Mouse (Mus musculus) cerebellum, adult 9-11 months (tissue): ENCODE measurements around the gene Arsb.

Experiments
- DNase-seq: peaks from one replicate; pipeline ENCODE4 v3.0.0; 2022

Arsb gene

DNA sequence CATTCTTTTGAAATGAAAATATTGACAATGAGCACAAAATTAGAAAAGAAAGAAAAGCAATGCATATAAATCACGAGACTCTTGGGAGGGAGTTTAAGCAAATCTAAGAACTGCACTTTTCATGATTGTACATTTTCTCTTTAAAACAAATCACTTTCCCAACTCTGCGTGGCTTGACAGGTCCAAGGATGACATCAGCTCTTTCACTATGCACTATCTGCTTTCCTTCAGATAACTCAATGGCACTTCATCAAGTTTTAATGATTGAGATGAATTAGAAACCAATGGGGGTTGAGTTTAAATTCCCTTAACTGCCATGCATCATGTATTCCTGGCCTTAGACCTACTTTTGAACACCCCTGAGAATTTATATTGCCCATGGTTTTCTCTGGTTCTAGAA is 124.0 kb downstream of the Arsb start:
- DNase-seq, result no peak

DNA sequence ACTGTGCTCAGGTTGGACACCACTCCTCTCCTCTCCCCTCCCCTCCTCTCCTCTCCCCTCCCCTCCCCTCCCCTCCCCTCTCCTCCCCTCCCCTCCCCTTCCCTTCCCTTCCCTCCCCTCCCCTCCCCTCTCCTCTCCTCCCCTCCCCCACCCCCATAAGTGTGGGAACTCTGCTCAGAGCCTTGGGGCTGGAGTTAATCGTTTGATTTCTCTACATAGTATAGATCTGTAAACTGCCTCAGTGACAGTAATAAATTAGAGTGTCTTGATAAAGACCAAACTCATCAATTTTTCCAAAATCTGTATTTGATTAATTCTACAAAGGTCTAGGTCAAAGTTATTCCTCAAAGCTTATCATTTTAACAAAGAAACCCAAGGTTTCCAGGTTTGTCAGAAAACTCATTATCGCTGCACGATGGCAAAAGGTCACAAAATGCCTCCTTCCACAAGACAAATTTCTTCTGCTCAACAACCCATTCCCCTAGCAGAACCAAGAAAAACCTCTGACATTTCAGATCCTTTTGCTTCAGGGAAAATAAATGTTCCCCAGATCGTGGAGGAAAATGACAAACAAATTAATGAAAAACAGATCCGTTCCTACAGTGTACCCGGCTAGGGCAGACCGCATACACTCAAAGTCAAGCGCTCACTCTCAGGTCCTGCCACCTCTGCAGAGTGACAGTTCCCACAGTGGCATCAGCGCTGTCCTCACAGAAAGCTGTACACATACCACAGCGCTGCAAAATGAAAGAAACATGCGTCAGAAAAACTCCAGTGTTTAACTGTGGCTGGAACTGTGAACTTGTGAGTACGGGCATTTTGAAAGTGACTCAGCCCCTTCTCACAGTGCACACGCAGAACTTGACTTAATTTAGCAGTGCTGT is 126.8 kb downstream of the Arsb start:
- no peak for DNase-seq

DNA sequence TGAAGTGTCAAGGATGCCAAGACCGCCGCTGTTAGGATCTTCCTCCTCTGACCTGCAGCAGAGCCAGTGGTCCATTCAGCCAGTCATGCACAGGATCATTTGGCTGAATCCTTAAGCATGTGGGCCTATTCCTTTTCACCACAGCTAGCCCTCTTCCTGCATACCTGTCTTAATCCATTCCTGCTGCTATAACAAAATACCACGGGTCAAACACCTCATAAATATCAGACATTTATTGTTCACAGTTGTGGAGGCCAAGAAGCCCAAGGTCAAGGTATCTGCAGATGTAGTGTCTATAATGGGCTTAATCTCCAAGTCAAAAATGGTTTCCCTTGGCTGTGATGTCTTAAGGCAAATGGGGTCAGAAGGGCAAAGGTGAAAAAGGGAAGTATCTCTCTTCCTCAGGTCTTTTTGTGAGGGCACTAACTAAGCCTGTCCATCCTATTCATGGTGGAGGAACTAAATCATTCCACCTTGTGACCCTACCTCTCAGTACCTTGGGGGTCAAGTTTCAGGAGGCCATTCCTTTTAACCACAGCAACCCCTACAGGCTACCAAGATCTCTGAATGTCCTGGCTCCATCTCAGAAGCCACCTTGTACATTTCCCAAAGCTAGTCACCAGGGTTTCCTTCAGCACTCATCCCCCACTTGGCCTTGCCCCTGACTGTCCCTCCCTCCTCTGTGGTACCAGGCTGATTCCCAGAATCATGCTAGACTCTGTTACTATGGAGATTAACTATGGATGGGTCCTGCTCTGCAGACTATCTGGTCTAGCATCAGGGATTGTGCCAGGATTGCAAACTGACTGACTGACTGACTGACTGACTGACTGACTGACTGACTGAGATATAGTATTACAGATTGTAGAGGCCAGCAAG is 128.2 kb downstream of the Arsb start:
- no peak for DNase-seq

DNA sequence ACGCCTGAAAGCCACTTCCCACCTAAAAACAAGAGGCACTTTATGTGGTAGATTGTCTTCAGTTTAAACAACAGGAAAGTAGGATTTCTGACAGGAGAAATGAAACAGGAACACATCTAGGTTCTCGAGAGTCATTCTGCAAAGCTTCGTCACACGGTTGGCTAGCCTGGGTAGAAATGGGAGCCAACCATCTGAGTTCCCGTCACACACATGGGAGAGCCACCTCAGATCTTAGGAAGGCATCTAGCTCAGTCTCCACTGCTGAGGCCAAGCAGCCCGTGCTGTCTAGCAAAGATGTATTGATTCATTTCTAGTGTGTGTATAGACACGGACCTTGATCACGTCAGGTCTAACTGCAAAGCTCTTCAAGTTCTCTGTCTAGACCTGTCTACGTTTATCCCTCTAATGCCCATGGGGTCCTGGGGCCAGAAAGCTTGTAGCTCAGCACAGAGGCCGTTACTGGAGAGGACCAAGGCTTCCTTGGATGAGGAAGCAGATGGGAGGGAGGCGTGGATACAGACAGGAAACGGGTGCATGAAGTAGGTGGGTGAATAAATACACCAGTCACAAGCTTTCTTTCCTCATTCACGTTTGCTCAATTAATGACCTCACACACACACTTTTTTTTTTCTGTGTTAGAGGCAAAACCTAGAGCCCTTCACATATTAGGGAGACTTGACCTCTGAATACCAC is 129.7 kb downstream of the Arsb start:
- DNase-seq, result no peak

DNA sequence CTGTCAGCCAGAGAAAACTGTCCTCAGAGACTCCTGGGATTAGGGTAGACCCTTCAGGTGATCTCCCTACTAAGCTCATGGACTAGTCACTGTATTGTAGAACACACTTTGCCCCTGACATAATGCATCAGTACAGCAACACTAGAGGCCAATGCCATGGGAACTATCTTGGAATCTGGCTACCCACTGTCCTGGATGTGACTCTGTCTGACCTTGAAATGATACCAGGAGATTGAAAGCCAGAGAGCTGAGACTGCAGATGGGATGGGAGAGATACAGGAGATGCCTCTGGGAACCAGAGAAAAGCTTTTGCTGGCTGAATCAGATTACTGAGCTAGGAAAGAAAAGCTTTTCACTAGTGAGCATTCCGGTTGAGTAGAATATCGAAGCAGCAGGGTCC is 130.7 kb downstream of the Arsb start:
- no peak for DNase-seq

DNA sequence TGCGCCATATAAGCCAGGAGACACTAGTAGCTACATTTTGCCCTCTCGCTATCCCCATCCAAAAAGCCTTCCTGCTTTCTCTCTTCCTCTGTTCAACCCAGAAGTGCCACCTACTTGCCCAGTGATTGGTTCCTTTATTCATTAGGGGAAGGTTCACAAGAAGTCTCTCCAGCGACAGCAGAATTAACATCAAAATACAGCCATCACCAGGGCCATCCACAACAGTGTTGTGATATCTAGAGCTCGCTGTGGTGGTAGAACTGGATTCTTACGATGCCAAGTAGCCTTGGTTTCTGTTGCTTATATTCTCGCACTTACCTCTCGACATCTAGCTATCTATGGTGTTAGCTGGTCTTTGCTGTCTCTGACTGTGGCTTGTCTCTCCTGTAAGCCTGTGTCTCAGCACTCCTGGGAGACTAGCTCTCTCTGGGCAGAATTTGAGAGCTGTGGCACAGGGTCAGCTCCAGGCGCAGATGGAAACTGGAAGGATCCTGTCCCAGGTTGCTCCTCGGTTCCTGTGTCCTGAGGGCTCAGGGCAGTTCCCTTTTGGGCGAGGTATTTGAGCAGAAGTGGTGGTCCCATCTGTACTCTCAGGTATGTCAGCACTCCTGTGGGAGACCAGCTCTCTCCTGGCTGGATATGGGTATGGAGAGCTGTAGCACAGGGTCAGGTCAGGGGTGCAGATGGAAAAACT is 135.3 kb downstream of the Arsb start:
- DNase-seq, result no peak

DNA sequence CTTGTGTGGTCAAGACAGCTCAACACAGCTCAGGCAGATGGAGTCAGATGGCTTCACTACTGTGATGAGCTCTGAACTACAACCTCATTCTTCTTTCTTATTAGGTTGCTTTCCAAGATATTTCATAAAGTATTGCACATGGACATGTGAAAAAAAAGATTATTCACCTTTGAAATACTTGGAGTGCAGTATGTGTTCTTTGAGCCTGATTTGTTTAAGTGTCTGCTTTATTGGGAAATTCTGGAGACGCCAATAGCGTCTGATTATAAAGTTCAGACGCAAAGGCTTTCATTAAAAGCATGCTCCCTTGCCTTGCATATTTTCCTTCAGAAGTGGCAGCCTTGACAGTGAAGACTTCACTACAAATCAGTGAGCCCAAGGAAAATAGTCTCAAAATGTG is 136.5 kb downstream of the Arsb start:
- DNase-seq, result no peak

DNA sequence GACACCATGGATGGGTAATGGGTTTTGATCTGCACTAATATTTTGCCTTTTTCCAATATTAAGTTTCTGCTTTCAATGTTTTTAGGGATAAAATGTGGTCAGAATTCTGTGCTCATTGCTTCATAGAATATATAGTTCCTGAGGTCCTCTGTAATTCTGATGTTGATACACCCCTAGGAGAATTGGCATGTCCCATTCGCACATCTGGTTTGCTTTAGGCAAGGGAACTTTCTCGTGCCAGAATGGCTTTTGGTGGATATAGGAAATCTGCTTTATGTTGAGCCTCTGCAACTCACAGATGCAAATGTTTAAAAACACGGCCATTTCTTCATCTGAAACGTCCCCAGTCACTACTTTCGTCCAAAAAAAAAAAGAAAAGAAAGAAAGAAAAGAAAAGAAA is 138.4 kb downstream of the Arsb start:
- no peak for DNase-seq

DNA sequence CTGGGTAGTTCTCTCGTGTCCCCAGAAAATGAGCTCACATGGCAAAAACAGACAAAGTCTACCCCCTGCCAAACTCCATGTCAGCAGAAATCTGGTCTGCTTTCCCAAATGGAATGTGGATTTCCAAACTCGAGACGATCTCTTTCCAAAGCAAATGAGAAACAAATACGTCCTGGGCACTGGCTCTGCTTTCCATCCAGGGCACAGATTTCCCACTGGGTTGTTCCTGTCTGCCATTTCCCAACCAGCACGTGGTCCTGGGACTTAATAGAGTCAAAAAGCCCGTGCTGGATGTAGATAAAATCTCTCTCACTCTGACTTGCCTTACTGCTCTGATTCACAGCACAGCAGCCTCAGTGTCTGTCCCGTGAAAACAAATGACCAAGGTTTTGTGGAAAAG is 139.6 kb downstream of the Arsb start:
- peak; percentile 38 for DNase-seq

DNA sequence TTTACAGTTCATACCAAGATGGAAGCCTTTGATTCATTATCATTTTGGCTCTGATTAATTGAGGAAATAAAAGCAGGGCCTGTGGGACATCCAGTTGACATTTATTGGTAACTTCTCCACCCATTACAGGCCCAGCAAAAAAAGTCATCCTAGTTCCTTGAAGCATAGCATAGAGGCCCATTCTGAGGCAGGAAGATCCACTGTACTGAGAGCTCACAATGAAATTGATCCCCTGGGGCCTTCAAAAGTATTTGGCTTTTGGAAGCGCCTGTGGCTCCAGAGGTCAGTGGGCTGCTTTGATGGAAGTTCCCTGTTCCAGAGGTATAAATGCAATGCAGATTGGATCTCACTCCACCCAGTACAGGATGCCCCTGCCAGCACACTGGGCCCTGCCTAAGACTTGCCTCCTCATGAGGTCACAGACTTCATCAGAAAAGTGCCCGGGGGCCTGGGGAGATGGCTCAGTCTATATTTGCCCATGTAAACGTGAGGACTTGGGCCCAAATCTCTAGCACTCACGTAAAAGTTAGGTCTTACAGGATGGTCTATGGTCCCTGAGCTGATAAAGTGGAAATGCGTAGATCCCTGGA is 141.0 kb downstream of the Arsb start:
- DNase-seq, result no peak

DNA sequence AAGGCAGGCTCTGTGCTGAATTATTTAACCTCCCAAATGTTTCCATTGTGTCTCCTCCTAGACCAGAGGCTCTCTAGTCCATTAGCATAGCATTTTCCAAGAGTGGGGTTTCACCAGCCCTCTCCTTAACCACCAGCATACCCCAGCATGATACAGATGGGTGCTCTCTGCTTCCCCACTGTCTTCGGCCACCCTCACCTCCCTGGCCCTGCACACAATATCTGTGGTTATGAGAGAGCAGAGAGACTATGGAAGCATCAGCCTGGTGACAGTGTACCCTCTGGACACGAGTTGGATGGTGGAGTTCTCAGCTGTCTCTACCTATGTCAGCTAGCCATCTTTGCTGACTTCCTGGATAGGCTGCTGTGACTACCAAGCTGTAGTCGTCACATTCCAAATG is 142.8 kb downstream of the Arsb start:
- DNase-seq, result no peak

DNA sequence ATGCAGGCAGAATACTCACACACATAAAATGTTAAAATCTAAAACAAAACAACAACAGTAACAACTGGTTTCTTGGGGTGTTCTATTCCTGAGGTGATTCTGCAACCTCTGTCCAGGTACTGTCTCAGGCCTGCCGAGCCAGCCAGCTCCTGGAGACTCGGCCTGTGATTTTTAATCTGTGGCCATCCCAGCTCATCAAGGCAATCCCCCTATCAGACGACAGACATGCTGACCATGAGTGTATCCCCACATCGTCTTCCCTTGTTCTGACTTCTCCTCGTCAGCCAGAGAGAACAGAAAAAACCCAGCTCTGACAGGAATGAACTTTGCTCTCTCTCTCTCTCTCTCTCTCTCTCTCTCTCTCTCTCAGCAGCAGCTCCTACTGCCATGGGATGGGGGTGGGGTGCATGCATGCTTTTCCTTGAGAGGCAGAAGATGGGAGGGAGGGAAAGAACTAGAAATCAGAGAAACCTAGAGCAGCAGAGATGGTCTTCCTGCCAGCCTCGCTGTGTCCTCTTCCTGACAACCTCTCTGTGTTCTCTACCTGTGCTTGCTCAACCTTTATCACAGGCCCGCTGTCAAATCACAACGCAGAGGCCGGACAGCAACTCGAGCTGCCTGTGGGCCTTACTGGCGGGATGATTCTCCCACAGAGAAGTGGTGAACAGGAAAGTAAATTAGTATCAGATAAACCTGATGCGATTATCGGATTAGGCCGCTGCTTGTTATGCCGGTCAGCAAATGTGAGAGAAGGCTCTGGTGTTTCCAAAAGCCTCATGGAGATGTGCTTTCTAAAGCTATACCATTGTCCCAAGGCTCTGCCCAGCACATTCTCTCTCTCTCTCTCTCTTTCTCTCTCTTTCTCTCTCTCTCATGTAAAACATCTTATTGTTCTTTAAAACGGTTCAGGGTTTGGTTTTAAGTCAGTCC is 144.5 kb downstream of the Arsb start:
- DNase-seq, result no peak

DNA sequence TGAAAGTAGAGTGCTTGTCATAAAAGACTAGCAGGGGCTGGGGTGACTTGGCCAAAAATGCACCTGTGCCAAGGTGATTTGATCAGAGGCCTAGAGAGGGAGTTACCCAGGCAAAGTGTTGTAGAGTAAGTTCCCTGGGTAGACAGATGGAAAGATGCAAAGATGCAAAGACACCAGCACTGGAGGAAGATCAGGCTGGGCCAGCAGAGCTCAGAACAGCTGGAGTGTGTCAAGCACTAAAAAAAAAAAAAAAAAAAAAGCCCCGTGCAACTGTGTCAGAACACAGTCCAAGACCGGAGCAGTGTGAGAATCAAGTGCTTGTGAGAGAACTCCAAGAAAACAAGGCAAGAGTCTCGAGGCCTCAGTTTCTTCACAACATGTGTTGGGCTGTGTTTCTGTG is 148.1 kb downstream of the Arsb start:
- no peak for DNase-seq

DNA sequence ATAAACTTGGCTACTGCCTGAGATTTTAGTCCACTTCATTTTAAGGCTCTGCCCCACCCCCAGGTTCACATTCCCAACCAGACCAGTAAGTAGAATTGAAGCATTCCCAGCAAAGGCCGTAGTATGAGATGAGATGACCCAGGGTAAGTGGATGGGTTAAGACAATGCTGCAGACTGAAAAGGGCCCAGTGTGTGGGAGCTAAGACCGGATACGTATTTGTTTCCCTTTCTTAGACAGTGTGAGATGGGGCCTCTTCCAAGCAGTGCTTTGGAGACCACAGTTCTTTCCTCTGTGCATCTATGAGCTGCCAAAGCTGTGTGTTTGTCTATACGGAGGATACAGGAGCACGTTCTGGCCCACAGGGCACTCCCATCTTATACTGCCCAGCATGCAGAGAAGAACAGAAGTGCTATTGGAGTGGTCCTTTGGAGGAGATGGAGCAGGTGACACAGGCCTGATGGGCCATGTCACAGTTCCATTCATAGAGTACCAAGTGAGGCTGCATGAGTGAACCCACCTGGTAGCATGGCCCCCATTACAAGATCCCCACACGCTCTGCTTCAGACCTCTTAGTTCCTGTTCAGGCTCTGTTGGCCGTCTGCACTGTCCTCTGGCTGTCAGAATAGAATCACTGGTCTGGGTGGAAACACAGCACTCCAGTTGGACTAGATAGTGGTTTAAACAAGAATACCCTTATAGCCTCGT is 148.8 kb downstream of the Arsb start:
- no peak for DNase-seq

DNA sequence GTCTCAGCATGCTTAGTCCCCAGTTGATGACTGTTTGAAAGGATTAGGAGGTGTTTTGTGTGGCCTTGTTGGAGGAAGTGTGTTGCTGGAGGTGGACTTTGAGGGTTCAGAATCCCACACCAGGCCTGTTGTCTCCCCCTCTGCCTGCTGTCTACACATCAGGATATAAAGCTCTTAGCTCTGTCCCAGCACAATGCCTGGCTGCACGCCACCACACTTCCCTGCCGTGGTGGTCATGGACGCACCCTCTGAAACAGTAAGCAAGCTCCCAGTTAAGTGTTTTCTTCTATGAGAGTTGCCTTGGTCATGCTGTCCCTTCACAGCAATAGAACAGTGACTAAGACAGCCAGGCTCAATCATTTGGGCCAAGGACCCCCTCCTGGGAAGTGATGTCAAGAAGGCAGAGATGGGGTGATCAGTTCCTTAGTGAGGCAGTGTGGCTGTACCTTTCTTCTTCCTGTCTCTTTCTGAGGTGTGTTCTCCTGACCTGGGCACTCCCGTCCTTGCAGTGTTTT is 149.4 kb downstream of the Arsb start:
- no peak for DNase-seq

DNA sequence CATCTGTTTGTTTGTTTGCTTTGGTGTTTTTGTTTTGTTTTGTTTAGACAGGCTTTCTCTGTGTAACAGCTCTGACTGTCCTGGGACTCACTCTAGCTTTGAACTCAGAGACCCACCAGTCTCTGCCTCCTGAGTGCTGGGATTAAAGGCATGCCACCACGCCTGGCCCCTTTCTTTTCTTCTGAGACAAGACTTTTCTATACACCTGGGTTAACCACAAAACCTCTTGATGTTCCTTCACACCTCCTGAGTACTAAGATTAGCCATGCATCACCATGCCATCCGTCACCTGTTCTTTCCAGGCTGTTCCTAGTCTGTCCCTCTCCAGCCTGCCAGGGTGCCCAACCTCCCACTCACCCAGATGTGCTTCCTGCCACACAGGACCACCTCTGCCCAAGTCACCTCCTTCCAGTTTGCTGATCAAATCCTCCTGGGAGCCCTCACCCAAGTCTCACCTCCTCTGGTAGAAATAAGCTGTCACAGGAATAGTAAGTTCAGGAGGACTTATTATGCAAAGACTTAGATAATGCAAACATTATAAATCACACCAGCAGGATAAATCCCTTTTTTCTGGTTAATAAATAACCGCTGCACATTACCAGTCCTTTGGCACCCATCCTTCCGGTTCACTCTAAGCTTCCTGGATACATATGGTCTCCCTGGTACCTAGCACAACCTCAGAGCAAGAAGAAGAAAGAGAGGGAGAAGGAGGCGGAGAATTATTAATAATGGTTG is 150.6 kb downstream of the Arsb start:
- DNase-seq, result no peak

DNA sequence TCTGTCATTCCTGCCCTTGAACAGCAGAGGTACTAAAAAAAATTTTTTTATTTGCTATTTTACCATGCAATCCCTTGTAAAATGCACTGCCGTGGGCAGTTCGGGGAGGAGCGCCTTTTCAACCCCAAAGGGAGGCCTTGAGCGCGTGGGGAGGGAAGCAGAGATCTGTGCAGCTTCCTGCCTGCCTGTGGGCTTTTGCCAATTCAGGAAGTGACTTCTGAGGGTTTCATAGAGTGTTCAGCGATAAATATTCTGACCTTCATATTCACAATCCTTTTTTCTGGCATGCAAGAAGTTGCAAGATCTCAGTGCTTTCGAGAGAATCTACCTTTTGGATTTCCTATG is 151.1 kb downstream of the Arsb start:
- DNase-seq, result no peak

DNA sequence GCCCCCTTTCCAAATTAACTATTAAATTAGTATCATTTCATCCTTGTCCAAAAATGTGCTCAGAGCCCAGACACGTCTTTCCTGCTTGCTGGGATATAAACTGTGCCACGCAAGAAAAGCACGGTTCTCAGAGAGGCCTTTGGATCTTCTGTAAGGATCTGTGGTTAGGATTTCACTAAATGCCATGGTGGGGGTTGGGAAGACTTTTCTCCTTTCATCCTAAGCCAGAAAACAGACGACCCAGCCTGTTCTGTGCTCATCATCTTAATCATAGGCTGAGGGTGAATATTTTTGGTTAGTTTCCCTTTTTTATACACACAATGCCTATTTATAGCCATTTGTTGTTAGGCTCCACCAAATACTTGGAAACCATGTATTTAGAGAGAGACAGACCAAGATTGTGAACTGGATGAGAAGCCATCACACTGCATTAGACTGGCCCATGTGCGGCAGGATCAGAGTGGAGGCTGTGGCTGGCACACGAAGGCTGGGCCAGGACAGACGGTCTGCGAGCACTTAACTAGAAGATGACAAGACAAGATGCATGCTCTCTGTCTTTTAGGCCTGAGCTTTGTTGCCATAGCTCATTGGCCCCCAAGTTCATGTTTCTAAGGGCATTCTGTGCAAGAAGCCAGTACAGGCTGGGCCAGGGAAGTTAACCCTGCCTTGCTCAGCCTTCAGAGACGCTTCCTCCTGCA is 153.5 kb downstream of the Arsb start:
- DNase-seq, result no peak
